Mouse (Mus musculus) urinary bladder, postnatal 0 days (tissue): ENCODE measurements around the gene Pi4k2b. TPM values are rescaled to one million over a fixed set of nuclear protein-coding genes. Genes with fewer than 3 reads are reported as not detected.

Source experiments
- polyA plus RNA-seq: library from polyadenylated mRNA; unstranded; fragments of >200 nt; fragmentation: Nextera tagmentation; extraction: Ambion mirVana; gene quantifications from 2 replicates; pipeline ENCODE4 v1.2.1, GENCODE M21; 2015

Pi4k2b gene
- 7.5 and 9.2 TPM in 2 replicates for polyA plus RNA-seq

GRCm38 (mm10) chr5:52741391-52742111, at the start of gene Pi4k2b:
Gene Pi4k2b (plus strand): TSS chr5:52741574.

DNA sequence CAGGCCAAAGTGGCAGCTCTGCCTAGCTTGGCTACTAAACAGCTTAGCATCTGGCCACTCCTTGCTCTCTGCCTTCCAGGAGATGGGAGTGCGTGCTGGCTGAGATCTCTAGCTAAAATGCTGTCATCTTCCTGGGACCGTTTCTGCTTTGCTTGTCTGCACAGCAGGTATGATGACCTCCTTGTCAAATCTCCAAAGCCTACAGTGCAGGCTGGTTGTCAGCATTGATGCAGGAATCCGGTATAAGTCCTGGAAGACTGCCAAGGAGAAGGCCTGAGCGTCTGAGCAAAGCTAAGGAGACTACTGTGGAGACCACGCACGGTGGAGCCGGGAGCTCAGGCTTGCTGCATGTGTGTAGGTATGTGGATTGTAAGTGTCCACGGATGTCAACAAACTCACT, 33.9 kb downstream of the Pi4k2b start, which contains the start of gene Zcchc4:
Gene Zcchc4, plus strand, starts transcription at position 173 of the 400 bp plus-strand sequence.

Other genes with a start within 250 kb of the Pi4k2b start
- 0.88 and 0.99 TPM in 2 replicates for gene Lgi2, start 175.1 kb upstream of the Pi4k2b start, polyA plus RNA-seq
- 4.2 and 5.1 TPM in 2 replicates for gene Sepsecs, start 71.9 kb upstream of the Pi4k2b start, polyA plus RNA-seq
- 4.7 and 6.7 TPM in 2 replicates for gene Zcchc4, start 33.8 kb downstream of the Pi4k2b start, polyA plus RNA-seq
- gene Anapc4, start 92.4 kb downstream of the Pi4k2b start, polyA plus RNA-seq = 55.7 and 59.2 TPM in 2 replicates